Mouse (Mus musculus) megakaryocyte, embryonic 14.5 days (primary cell): ENCODE results near the gene a. TPM values are rescaled to one million over a fixed set of nuclear protein-coding genes. Genes with fewer than 3 reads are reported as not detected.

Experiments
- H3K27me3 ChIP-seq: replicated peaks from 2 replicates; pipeline ENCODE3; 2012; ENCODE audit warnings: inconsistent platforms
- H3K36me3 ChIP-seq: replicated peaks from 2 replicates; pipeline ENCODE3; 2012; ENCODE audit warnings: low read length, inconsistent platforms, mixed read lengths
- H3K4me1 ChIP-seq: 2 replicates; pipeline ENCODE4 v1.6.1; 2012; ENCODE audit warnings: inconsistent platforms
- H3K4me3 ChIP-seq: replicated peaks from 2 replicates; pipeline ENCODE3; 2012; ENCODE audit warnings: moderate library complexity, mild to moderate bottlenecking, inconsistent platforms
- H3K9me3 ChIP-seq: 2 replicates; pipeline ENCODE4 v1.6.1; 2012; ENCODE audit warnings: inconsistent platforms
- FLI1 ChIP-seq: IDR thresholded peaks from 2 replicates; pipeline ENCODE4 v1.6.1; 2012; ENCODE audit warnings: low read length, inconsistent platforms, mixed read lengths
- GATA1 ChIP-seq: IDR thresholded peaks from 3 replicates; pipeline ENCODE4 v1.6.1; 2012; ENCODE audit warnings: mixed read lengths, low read length, inconsistent platforms, borderline replicate concordance
- polyA plus RNA-seq: library from polyadenylated mRNA; stranded (reverse); fragments of >175 nt; gene quantifications from 2 replicates; pipeline ENCODE4 v1.2.3, GENCODE M21; 2012; ENCODE audit warnings: low replicate concordance; ENCODE audit not compliant: insufficient read depth

a gene
- polyA plus RNA-seq, 1 experiment, result 1.6 TPM

DNA sequence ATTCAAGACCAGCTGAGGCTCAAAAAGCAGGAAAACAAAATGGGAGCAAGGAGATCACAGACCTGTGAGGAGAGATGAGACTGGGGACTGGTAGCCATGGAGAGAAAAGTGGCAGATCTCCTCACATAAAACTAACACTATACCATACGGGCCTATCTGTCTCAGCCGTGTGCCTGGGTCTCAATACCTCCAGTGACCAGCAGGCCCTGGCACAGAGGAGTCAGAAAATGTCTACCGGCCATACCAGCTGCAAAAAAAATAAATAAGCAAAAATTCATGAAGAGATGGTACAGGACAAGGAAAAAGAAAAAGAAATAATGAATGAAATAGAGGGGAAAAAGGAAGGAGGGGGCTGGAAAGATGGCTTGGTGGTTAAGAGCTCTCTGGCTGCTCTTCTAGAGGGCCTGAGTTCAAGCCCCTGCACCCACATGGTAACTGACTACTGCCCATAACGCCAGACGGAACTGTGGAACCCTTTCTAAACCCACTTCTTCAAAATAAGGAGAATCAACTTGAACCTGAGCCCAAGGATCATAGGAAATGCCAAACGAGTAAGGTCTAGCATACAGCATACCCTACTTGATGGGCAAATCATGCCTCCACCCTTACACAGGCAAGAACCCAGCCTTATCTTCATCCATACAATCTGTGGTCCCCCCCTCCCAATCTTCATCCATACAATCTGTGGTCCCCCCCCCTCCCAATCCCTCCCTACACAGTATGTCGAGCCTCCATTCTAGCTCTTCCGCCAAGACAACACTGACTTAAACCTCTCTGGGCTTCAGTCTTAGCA is 281.3 kb downstream of the a start:
- no peak for TF ChIP-seq FLI1
- no peak for TF ChIP-seq GATA1
- Histone ChIP-seq H3K9me3 (no peaks in the 10 kb centered on the region), H3K27me3 (no peaks in the 10 kb centered on the region), H3K4me1 (peaks cover 55% of the 10 kb centered on the region), H3K4me3 (peak overlapping the region; percentile 34), H3K36me3 (peaks cover 21% of the 10 kb centered on the region)

GRCm38 (mm10) chr2:155073347-155073746 is 282.1 kb downstream of the a start:
- H3K36me3 ChIP-seq, result peaks cover 13% of the 10 kb centered on the region
- H3K27me3 ChIP-seq, result peaks cover 3% of the 10 kb centered on the region
- peak overlapping the region; percentile 96 for H3K4me3 ChIP-seq
- H3K9me3 ChIP-seq, result no peaks in the 10 kb centered on the region
- no peak for TF ChIP-seq FLI1
- peaks cover 55% of the 10 kb centered on the region for H3K4me1 ChIP-seq

DNA sequence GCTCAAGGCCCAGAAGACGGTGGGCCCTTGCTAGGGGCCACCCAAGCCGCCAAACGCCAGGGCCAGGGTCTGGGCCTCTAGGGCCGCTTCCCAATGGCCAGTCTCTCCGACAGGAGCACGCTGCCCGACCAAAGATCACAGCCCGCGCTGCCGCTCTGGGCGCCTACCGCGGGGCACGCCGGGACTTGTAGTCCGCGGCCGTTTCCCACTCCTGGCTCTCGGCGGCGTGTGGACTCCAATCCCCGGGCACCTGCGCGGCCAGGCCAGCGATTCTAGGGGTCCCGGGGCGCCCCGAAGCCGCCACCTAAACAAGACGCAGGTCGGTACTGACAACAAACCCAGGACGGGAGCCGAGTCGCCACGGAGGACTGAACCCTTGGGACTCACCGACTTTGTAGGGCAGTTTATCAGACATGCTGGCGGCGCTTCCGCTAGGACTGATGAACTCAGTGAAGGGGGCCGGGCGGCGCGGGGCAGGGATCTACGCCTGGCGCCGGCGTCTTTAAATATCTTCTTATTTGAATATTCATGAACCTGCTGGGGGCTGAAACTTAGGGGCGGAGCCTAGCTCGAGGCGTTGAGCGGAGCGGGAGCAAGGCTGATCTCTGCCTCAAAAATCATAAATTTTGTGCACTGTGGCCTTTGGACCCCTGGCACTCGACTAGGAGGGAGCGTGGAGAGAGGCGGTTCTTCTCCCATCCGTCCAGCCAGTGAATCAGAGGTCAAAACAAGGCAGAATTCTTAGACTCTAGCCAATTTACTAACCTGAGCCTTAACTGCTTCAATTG is 283.0 kb downstream of the a start, which contains the start of gene Ahcy:
Gene Ahcy (minus strand): TSS at position 520 of the 788 bp plus-strand sequence.
- Histone ChIP-seq H3K4me1 (peaks cover 55% of the 10 kb centered on the region), H3K4me3 (peak within 1 kb of the TSS; percentile 96), H3K36me3 (peaks cover 5% of the 10 kb centered on the region), H3K9me3 (no peaks in the 10 kb centered on the region), H3K27me3 (peaks cover 3% of the 10 kb centered on the region)
- TF ChIP-seq GATA1 (no peak), FLI1 (no peak)

- peaks cover 3% of the 10 kb centered on the region for H3K27me3 ChIP-seq
- TF ChIP-seq FLI1, result no peak
- TF ChIP-seq GATA1, result no peak
- H3K4me1 ChIP-seq, result peaks cover 62% of the 10 kb centered on the region
- no peaks in the 10 kb centered on the region for H3K9me3 ChIP-seq
- H3K36me3 ChIP-seq, result no peaks in the 10 kb centered on the region
- H3K4me3 ChIP-seq, result peak overlapping the region; percentile 96
Measured at GRCm38 (mm10) chr2:155074766-155075330, 283.6 kb downstream of the a start.

GRCm38 (mm10) chr2:155075649-155076048 is 284.4 kb downstream of the a start:
- no peak for TF ChIP-seq GATA1
- no peak for TF ChIP-seq FLI1
- Histone ChIP-seq H3K9me3 (no peaks in the 10 kb centered on the region), H3K27me3 (peaks cover 3% of the 10 kb centered on the region), H3K4me3 (no peak overlapping the region), H3K36me3 (no peaks in the 10 kb centered on the region), H3K4me1 (peaks cover 62% of the 10 kb centered on the region)

- Histone ChIP-seq H3K27me3 (peaks cover 12% of the 10 kb centered on the region), H3K4me1 (peaks cover 34% of the 10 kb centered on the region), H3K4me3 (no peak overlapping the region), H3K36me3 (no peaks in the 10 kb centered on the region), H3K9me3 (no peaks in the 10 kb centered on the region)
- TF ChIP-seq FLI1 (no peak), GATA1 (no peak)
Measured at GRCm38 (mm10) chr2:155079500-155080178, 288.4 kb downstream of the a start.

DNA sequence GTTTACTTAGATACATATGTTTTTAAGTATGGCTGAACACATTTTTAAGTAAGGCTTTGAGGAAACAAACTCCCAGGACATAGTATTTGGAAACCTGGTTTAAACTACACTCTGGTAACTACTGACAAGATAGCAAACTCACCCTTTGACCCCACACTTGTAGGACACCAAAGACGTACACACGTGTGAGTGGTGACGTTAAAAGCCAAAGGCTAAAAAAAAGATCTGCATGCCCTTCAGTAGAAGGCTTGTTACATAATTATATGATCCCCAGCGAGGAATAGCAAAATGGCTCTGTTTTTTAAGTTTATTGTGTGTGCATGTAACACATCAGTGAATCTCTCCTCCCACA is 289.0 kb downstream of the a start:
- Histone ChIP-seq H3K4me1 (peaks cover 29% of the 10 kb centered on the region), H3K4me3 (no peak overlapping the region), H3K27me3 (peaks cover 12% of the 10 kb centered on the region), H3K36me3 (no peaks in the 10 kb centered on the region), H3K9me3 (no peaks in the 10 kb centered on the region)
- no peak for TF ChIP-seq FLI1
- no peak for TF ChIP-seq GATA1

GRCm38 (mm10) chr2:155081056-155081455 is 289.9 kb downstream of the a start:
- H3K27me3 ChIP-seq, result peaks cover 12% of the 10 kb centered on the region
- H3K9me3 ChIP-seq, result no peaks in the 10 kb centered on the region
- TF ChIP-seq GATA1 (no peak), FLI1 (no peak)
- peaks cover 25% of the 10 kb centered on the region for H3K4me1 ChIP-seq
- H3K36me3 ChIP-seq, result no peaks in the 10 kb centered on the region
- H3K4me3 ChIP-seq, result no peak overlapping the region

DNA sequence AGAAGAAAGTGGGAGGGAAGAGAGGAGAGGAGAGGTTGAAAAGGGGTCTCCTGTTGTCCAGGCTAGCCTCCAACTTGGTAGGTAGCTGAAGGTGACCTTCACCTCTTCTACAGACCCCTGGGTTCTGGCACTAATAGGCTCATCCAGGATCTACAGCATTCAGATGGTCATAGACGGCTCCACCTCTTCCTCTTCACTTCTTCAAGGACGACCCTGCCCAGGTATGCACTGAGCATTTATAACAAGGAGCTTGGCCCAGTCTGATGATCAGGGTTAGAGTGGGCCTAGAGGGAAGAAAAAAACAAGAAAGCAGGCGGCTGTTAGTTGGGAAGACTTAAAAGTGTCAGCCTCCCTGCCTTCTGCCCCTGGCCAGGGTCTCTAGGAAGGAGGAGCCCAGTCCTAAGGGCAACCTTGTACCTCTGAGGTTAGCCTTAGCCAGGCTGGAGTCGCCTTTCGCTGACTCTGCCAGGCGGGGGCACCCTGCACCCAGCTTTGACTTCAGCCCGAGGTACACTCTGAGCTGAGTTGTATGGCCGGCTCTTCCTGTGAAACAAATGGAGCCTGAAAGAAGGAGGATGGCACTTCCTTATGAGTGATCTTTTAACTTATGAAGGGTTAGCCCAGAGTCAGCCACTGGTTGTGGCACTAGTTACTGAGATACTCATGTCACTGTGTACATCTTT is 291.1 kb downstream of the a start:
- Histone ChIP-seq H3K4me1 (peaks cover 24% of the 10 kb centered on the region), H3K9me3 (no peaks in the 10 kb centered on the region), H3K36me3 (no peaks in the 10 kb centered on the region), H3K4me3 (no peak overlapping the region), H3K27me3 (peaks cover 16% of the 10 kb centered on the region)
- TF ChIP-seq GATA1 (no peak), FLI1 (no peak)
